Mouse (Mus musculus): ENCODE results near the gene Lrrc4c. TPM values are rescaled to one million over a fixed set of nuclear protein-coding genes. Genes with fewer than 3 reads are reported as not detected.

Lrrc4c gene
- polyA plus RNA-seq, 1 experiment from 2014 or later = 2.0 TPM

DNA sequence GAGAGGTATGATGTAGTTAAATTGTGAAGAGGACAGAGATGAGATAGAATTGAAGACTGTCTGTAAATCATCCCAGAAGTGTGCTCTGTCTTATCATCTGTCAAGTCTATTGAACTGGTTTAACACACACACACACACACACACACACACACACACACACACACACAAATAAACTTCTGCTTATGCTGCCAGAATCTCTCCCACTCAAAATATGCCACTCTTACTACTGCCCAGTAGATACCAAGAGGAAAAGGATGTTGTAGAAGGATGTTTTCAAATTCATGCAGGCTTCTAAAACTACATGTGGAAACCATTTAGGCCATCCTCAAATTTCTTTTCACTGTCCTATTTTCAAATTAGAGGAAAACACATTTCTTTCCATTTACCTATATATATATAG is 1257.0 kb downstream of the Lrrc4c start:
- H3K9ac ChIP-seq = no peak overlapping the region
- no peaks in the 10 kb centered on the region for H3K9me3 ChIP-seq
- no peaks in the 10 kb centered on the region for H3K27me3 ChIP-seq
- H3K4me2 ChIP-seq = no peak overlapping the region
- H3K27ac ChIP-seq = no peak overlapping the region
- H3K36me3 ChIP-seq = no peaks in the 10 kb centered on the region
- H3K4me3 ChIP-seq = no peak overlapping the region
- no peak for ATAC-seq (ENCODE audit: insufficient number of reproducible peaks, insufficient read depth, low FRiP score, low TSS enrichment, low read depth)
- no peaks in the 10 kb centered on the region for H3K4me1 ChIP-seq

DNA sequence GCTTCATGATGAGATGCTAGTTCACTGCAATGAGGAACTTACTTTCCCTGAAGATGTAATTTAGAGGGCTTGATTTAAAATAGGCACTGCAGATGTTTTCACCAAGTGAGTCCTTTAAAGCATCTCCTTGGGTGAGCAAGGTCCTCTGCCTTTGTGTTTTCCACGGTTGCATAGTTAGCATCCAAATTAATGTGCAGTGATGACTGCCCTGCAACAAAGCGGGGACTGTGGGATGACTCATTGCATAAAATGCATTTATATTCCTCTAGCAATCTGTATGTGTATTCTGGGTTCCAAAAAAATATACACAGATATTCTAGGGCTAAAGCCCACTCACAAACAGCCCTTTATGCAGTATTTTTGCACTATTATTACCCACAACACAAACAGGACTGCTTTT is 1263.2 kb downstream of the Lrrc4c start:
- ATAC-seq (ENCODE audit: insufficient number of reproducible peaks, insufficient read depth, low FRiP score, low TSS enrichment, low read depth) = no peak
- H3K36me3 ChIP-seq = no peaks in the 10 kb centered on the region
- no peak overlapping the region for H3K4me3 ChIP-seq
- H3K4me2 ChIP-seq = no peak overlapping the region
- WGBS = 71% methylated on average over 2 of the region's 2 CpGs
- H3K9ac ChIP-seq = no peak overlapping the region
- no peaks in the 10 kb centered on the region for H3K9me3 ChIP-seq
- no peak overlapping the region for H3K27ac ChIP-seq
- H3K4me1 ChIP-seq = no peaks in the 10 kb centered on the region
- no peaks in the 10 kb centered on the region for H3K27me3 ChIP-seq

DNA sequence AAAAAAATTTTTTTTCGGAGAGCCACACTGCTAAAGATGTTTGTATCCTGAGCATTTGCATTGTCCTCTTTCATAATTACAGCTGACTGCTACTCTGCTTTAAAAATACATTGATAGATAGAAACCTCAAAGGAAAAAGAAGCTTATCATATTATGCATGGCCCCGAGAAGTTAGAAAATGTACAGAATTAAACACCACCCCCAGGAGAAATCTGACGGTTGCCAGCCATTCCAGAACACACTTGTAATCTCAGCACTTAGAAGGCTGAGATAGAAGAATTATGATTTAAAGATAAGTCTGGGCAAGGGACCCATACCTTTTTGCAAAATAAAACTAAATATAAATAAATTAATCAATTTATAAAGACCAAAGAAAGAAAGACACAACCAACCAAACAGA is 1268.4 kb downstream of the Lrrc4c start:
- H3K4me1 ChIP-seq = no peaks in the 10 kb centered on the region
- H3K27me3 ChIP-seq = no peaks in the 10 kb centered on the region
- no peak overlapping the region for H3K4me3 ChIP-seq
- H3K36me3 ChIP-seq = no peaks in the 10 kb centered on the region
- H3K4me2 ChIP-seq = no peak overlapping the region
- H3K27ac ChIP-seq = no peak overlapping the region
- ATAC-seq (ENCODE audit: insufficient number of reproducible peaks, insufficient read depth, low FRiP score, low TSS enrichment, low read depth) = no peak
- H3K9me3 ChIP-seq = no peaks in the 10 kb centered on the region
- no peak overlapping the region for H3K9ac ChIP-seq
- WGBS = 84% methylated on average over 3 of the region's 3 CpGs

- 80% methylated on average over 3 of the region's 3 CpGs for WGBS
- ATAC-seq (ENCODE audit: insufficient number of reproducible peaks, insufficient read depth, low FRiP score, low TSS enrichment, low read depth) = no peak
Observed at GRCm38 (mm10) chr2:97590563-97590962, 1272.6 kb downstream of the Lrrc4c start.

GRCm38 (mm10) chr2:97604182-97604581 is 1286.2 kb downstream of the Lrrc4c start:
- H3K4me1 ChIP-seq = no peaks in the 10 kb centered on the region
- H3K9me3 ChIP-seq = no peaks in the 10 kb centered on the region
- no peak overlapping the region for H3K9ac ChIP-seq
- WGBS = 61% methylated on average over 3 of the region's 3 CpGs
- no peak overlapping the region for H3K27ac ChIP-seq
- no peaks in the 10 kb centered on the region for H3K27me3 ChIP-seq
- no peak overlapping the region for H3K4me2 ChIP-seq
- no peak for ATAC-seq (ENCODE audit: insufficient number of reproducible peaks, insufficient read depth, low FRiP score, low TSS enrichment, low read depth)
- H3K36me3 ChIP-seq = no peaks in the 10 kb centered on the region
- H3K4me3 ChIP-seq = no peak overlapping the region

More at GRCm38 (mm10) chr2:97590563-97590962, 1272.6 kb downstream of the Lrrc4c start:
- Histone ChIP-seq H3K27ac (no peak overlapping the region), H3K36me3 (no peaks in the 10 kb centered on the region), H3K27me3 (no peaks in the 10 kb centered on the region), H3K4me2 (no peak overlapping the region), H3K9ac (no peak overlapping the region), H3K4me3 (no peak overlapping the region), H3K9me3 (no peaks in the 10 kb centered on the region), H3K4me1 (no peaks in the 10 kb centered on the region)

DNA sequence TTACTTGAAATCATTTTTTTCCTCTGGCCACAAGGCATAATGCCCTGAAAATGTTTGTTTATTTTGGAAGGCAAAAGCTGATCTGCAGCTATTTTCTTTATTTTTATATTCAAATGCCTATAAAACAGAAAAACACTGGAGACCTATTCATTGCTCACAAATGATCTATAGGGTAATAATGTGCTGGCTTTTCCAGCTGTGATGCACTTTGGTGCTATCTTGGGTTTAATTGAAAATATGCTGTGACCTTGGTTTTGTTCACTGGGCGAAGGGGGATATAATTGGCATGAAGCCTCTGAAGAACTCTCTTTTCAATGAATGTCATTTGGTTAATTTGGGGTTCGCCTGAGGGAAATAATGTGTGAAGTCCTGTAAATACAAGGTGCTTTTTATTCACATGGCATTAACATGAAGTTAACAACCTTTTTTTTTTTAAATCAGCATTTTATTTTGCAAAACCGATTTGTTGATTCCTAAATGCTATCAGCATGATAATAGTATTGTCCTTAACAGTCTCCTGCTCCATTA is 1286.8 kb downstream of the Lrrc4c start:
- 53% methylated on average over 3 of the region's 3 CpGs for WGBS
- H3K4me2 ChIP-seq = no peak overlapping the region
- no peaks in the 10 kb centered on the region for H3K4me1 ChIP-seq
- H3K27ac ChIP-seq = no peak overlapping the region
- H3K36me3 ChIP-seq = no peaks in the 10 kb centered on the region
- ATAC-seq (ENCODE audit: insufficient number of reproducible peaks, insufficient read depth, low FRiP score, low TSS enrichment, low read depth) = no peak
- no peak overlapping the region for H3K4me3 ChIP-seq
- no peak overlapping the region for H3K9ac ChIP-seq
- H3K9me3 ChIP-seq = no peaks in the 10 kb centered on the region
- no peaks in the 10 kb centered on the region for H3K27me3 ChIP-seq

GRCm38 (mm10) chr2:97609436-97609835 is 1291.5 kb downstream of the Lrrc4c start:
- ATAC-seq (ENCODE audit: insufficient number of reproducible peaks, insufficient read depth, low FRiP score, low TSS enrichment, low read depth) = no peak
- H3K9me3 ChIP-seq = no peaks in the 10 kb centered on the region
- no peaks in the 10 kb centered on the region for H3K27me3 ChIP-seq
- no peaks in the 10 kb centered on the region for H3K4me1 ChIP-seq
- H3K36me3 ChIP-seq = no peaks in the 10 kb centered on the region
- no peak overlapping the region for H3K4me2 ChIP-seq
- no peak overlapping the region for H3K27ac ChIP-seq
- H3K9ac ChIP-seq = no peak overlapping the region
- no peak overlapping the region for H3K4me3 ChIP-seq

GRCm38 (mm10) chr2:97610566-97610965 is 1292.6 kb downstream of the Lrrc4c start:
- no peak overlapping the region for H3K4me2 ChIP-seq
- 88% methylated on average over 2 of the region's 2 CpGs for WGBS
- H3K9ac ChIP-seq = no peak overlapping the region
- no peak overlapping the region for H3K4me3 ChIP-seq
- no peaks in the 10 kb centered on the region for H3K27me3 ChIP-seq
- H3K36me3 ChIP-seq = no peaks in the 10 kb centered on the region
- no peak for ATAC-seq (ENCODE audit: insufficient number of reproducible peaks, insufficient read depth, low FRiP score, low TSS enrichment, low read depth)
- H3K27ac ChIP-seq = no peak overlapping the region
- no peaks in the 10 kb centered on the region for H3K4me1 ChIP-seq
- no peaks in the 10 kb centered on the region for H3K9me3 ChIP-seq

GRCm38 (mm10) chr2:97614724-97615123 is 1296.8 kb downstream of the Lrrc4c start:
- Histone ChIP-seq H3K9ac (no peak overlapping the region), H3K4me3 (no peak overlapping the region), H3K27ac (no peak overlapping the region), H3K36me3 (no peaks in the 10 kb centered on the region), H3K27me3 (no peaks in the 10 kb centered on the region), H3K4me2 (no peak overlapping the region), H3K4me1 (no peaks in the 10 kb centered on the region), H3K9me3 (no peaks in the 10 kb centered on the region)
- WGBS = 63% methylated on average over 2 of the region's 2 CpGs
- ATAC-seq (ENCODE audit: insufficient number of reproducible peaks, insufficient read depth, low FRiP score, low TSS enrichment, low read depth) = no peak

DNA sequence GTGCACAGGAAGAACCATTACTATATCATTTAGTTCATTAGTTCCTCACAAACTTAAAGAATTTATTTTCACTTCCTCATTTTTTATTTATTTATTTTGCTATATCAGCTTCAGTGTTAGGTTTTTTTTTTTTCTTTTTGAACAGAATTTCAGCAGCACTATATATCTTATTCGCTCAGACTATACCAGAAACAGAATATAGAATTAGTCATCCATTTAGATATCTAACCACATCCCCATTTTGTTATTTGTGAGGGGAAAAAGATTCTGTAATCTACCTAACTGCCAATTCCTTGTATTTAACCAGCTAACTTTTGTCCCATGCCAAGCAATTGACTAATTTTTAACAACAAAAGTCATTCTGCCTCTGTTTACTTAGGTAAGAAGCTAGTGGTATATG is 1300.6 kb downstream of the Lrrc4c start:
- H3K4me1 ChIP-seq = no peaks in the 10 kb centered on the region
- no peak overlapping the region for H3K4me3 ChIP-seq
- no peak overlapping the region for H3K4me2 ChIP-seq
- no peaks in the 10 kb centered on the region for H3K27me3 ChIP-seq
- WGBS = 84% methylated on average over 1 of the region's 1 CpGs
- no peaks in the 10 kb centered on the region for H3K36me3 ChIP-seq
- H3K9me3 ChIP-seq = no peaks in the 10 kb centered on the region
- no peak overlapping the region for H3K9ac ChIP-seq
- no peak overlapping the region for H3K27ac ChIP-seq
- ATAC-seq (ENCODE audit: insufficient number of reproducible peaks, insufficient read depth, low FRiP score, low TSS enrichment, low read depth) = no peak

DNA sequence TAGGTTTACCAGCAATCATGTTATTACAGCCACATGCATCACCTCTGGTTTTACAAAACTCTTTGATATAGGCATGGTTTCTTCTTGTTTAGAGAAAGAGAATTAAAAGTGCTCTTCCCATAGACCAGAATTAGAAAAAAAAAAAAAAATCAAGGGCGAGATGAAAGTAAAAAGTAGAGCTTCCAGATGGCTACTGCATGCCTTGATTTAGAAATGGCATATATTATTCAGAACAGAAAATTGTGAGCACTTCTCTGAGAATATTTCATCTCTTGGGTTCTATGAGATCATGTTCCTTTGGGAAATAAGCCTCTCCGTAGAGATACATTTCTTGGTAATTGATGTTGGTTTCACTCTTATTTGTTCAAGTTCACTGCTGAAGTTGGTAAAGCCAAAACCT is 1322.0 kb downstream of the Lrrc4c start:
- Histone ChIP-seq H3K4me2 (no peak overlapping the region), H3K36me3 (no peaks in the 10 kb centered on the region), H3K4me3 (no peak overlapping the region), H3K9me3 (no peaks in the 10 kb centered on the region), H3K9ac (no peak overlapping the region), H3K27ac (no peak overlapping the region), H3K27me3 (no peaks in the 10 kb centered on the region), H3K4me1 (no peaks in the 10 kb centered on the region)
- WGBS = 70% methylated on average over 2 of the region's 2 CpGs
- ATAC-seq (ENCODE audit: insufficient number of reproducible peaks, insufficient read depth, low FRiP score, low TSS enrichment, low read depth) = no peak

GRCm38 (mm10) chr2:97641661-97642060 is 1323.7 kb downstream of the Lrrc4c start:
- H3K4me2 ChIP-seq = no peak overlapping the region
- H3K4me1 ChIP-seq = no peaks in the 10 kb centered on the region
- no peaks in the 10 kb centered on the region for H3K36me3 ChIP-seq
- H3K27me3 ChIP-seq = no peaks in the 10 kb centered on the region
- H3K9ac ChIP-seq = no peak overlapping the region
- H3K4me3 ChIP-seq = no peak overlapping the region
- H3K9me3 ChIP-seq = no peaks in the 10 kb centered on the region
- H3K27ac ChIP-seq = no peak overlapping the region
- no peak for ATAC-seq (ENCODE audit: insufficient number of reproducible peaks, insufficient read depth, low FRiP score, low TSS enrichment, low read depth)

DNA sequence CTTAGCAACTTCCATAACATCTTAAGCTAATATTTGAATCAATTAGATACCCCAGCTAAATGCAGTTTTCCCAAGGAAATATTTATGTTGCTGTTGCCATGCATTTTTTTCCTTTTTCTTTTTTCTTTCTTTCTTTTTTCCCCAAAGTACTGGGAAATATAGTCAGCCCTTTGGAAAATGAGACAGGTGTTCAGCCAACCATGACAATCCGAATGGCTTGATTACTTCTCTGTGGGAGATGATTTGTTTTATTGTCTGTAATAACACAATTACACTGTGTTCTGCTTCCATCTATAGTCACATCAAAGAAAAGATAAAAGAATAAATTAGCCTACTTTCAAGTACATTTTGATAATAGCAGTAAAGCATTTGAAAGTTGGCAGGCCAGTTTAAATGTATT is 1334.7 kb downstream of the Lrrc4c start:
- Histone ChIP-seq H3K27ac (no peak overlapping the region), H3K4me3 (no peak overlapping the region), H3K36me3 (no peaks in the 10 kb centered on the region), H3K9me3 (no peaks in the 10 kb centered on the region), H3K9ac (no peak overlapping the region), H3K4me1 (no peaks in the 10 kb centered on the region), H3K27me3 (no peaks in the 10 kb centered on the region), H3K4me2 (no peak overlapping the region)
- ATAC-seq (ENCODE audit: insufficient number of reproducible peaks, insufficient read depth, low FRiP score, low TSS enrichment, low read depth) = no peak
- 56% methylated on average over 1 of the region's 1 CpGs for WGBS
